Mouse (Mus musculus): ENCODE results near the gene Tgoln1.
A peak's percentile ranks its signal among the peaks of the same experiment; 100 is the strongest.

DNA sequence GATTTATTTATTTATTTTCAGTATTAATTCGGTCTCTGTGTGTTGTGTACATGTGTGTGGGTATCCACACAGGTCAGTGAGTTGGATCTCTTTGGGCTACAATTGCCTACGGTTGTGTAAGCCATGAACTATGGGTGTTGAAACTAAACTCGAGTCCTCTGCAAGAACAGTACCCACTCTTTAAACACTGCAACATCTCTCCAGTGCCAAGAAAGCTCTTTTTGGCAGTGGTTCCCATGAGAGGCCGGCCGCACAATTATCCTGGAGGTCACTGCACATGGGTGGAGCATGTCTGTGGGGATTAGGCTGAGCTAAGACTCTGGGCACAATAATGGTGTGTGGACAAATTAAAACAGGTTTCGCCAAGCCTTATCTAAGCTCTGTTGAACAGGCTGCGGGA, 36.6 kb upstream of the Tgoln1 start:
- TF ChIP-seq CTCF (IDR thresholded peaks at IDR 0.05) (no peak), EP300 (IDR thresholded peaks at IDR 0.05) (peak; percentile 77)
